Mouse (Mus musculus) common myeloid progenitor, adult 5-6 weeks (primary cell): ENCODE measurements around the gene Spdye4c. TPM values are rescaled to one million over a fixed set of nuclear protein-coding genes. Genes with fewer than 3 reads are reported as not detected.

Source experiments
- ATAC-seq: replicated peaks from 2 replicates; pipeline ENCODE4 v1.8.0; 2016; ENCODE audit warnings: low read depth, mild to moderate bottlenecking, moderate TSS enrichment, inconsistent platforms; ENCODE audit not compliant: poor library complexity, severe bottlenecking
- total RNA-seq: library from RNA; stranded (forward); fragments of 200-1000, 187-1606 nt; gene quantifications from 2 replicates; pipeline ENCODE4 v1.2.3, GENCODE M21; 2017

Gene Spdye4c
- total RNA-seq, 1 experiment from 2014 or later = not detected

DNA sequence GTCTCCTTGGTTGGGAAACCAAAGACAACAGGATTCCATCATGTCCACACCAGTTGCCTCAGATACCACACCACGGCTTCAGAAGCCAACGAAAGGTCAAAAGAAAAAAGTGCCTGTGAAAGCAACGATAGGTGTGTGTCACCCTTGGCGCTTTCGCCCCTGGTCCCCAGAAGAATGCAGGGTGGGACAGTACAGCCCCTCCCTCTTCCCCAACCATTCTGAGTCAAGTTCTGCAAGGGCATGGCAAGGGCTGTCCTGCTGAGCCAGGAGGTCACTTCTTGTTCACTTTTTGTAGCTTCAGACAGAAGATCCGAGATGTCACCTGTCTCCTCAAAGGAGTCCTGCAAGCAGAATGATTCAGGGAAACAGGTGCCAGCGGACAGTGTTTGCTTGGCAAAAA is 1.3 kb downstream of the Spdye4c start:
- no peak for ATAC-seq

GRCm38 (mm10) chr2:128601534-128601933 is 10.5 kb downstream of the Spdye4c start:
- ATAC-seq = no peak

- no peak for ATAC-seq
These were observed 18.3 kb downstream of the Spdye4c start for GRCm38 (mm10) chr2:128609286-128609685.

- ATAC-seq = no peak
These were observed 20.2 kb downstream of the Spdye4c start for GRCm38 (mm10) chr2:128611178-128611577.

DNA sequence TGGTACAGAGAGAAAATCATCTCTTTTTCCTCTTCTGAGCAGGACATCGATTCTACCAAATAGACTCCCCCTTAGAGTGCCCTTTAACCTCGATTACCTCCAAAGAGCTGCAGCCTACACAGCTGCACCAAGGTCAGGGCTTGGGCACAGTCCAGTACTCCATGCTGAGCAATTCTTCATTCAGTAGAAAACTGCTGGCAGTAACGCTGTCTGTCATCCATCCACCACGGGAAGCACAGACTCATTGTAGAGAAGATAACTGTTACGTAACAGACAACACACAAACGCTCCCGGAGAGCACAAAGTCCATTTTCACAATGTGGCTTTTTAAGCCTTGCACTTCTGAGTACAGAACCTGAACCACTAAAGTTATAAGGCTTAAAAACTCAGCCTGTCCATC is 21.3 kb downstream of the Spdye4c start:
- no peak for ATAC-seq

- no peak for ATAC-seq
These were observed 22.4 kb downstream of the Spdye4c start for GRCm38 (mm10) chr2:128613365-128613764.

- ATAC-seq = no peak
These were observed 24.4 kb downstream of the Spdye4c start for GRCm38 (mm10) chr2:128615366-128615765.

DNA sequence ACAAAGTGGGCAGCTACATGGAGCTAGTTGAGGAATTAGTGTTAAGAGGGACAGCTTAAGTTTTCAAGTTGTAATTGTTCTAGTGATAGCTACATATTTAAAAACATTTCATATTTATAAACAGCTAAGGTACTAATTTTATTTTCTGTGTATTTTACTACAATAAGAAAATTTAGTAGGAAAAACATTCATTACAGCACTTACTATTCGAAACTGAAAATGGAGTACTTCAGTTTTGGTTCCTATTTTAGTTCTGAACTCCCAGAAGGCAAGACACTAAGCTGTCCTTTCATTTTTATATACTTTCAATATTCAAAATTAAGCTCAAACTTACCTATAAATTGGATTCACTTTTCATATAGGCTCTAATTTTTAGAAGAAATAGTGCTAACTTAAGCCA is 29.6 kb downstream of the Spdye4c start:
- ATAC-seq = no peak

Other genes with a start within 250 kb of the Spdye4c start
- 115 and 131 TPM in 2 replicates for gene Anapc1, start 96.2 kb downstream of the Spdye4c start, total RNA-seq
- gene Mertk, start 107.7 kb downstream of the Spdye4c start, total RNA-seq = 0.41 TPM in 1 of 2 replicates, not detected in the other
- 14.0 and 23.8 TPM in 2 replicates for gene Tmem87b, start 226.9 kb downstream of the Spdye4c start, total RNA-seq